Mouse (Mus musculus) cerebellum, adult (tissue): ENCODE data around the gene Hepacam.
A peak's percentile ranks its signal among the peaks of the same experiment; 100 is the strongest.

ENCODE experiments used
- ATAC-seq: cut with Nextera tagmentation; 2 replicates; pipeline ENCODE4 v1.9.2; 2017; ENCODE audit warnings: mild to moderate bottlenecking, moderate library complexity, mixed read lengths; ENCODE audit not compliant: insufficient number of reproducible peaks, low FRiP score, low TSS enrichment

Hepacam gene

DNA sequence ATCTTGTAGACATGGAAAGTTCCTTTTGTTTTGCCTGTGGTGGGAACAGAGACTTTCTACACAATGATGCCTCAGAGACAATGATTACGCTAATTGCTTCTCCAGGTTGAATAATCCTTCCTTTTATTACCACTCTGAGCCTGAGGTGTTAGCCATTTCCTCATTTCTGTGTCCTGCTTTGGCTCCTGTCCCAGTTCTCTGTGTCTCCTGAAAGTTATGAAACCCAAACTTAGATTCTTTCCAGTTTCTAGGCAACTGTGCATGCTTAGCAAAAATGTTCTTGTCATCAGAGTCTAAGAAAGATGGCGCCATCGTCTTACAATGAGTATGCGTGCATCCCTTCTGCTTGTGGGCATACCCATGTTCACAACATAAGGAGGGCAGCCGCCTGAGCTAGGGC is 8.6 kb downstream of the Hepacam start:
- no peak for ATAC-seq

DNA sequence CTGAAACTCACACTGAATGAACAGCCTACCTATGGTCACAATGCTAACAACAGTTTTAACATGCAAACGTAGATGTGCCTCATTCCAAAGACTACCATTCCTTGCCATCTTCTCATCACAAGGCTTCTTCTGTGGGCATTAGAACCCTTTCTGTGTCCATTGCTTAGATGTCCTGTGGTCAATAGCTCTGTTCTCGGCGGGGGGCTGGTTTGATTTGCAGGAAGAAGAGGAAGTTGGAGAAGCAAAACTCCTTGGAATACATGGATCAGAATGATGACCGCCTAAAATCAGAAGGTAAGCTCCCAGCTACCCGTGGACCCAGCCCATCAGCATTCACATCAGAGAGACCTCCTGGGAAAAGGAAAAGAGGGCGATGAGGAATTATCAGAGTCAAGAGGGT is 16.0 kb downstream of the Hepacam start:
- ATAC-seq = no peak

DNA sequence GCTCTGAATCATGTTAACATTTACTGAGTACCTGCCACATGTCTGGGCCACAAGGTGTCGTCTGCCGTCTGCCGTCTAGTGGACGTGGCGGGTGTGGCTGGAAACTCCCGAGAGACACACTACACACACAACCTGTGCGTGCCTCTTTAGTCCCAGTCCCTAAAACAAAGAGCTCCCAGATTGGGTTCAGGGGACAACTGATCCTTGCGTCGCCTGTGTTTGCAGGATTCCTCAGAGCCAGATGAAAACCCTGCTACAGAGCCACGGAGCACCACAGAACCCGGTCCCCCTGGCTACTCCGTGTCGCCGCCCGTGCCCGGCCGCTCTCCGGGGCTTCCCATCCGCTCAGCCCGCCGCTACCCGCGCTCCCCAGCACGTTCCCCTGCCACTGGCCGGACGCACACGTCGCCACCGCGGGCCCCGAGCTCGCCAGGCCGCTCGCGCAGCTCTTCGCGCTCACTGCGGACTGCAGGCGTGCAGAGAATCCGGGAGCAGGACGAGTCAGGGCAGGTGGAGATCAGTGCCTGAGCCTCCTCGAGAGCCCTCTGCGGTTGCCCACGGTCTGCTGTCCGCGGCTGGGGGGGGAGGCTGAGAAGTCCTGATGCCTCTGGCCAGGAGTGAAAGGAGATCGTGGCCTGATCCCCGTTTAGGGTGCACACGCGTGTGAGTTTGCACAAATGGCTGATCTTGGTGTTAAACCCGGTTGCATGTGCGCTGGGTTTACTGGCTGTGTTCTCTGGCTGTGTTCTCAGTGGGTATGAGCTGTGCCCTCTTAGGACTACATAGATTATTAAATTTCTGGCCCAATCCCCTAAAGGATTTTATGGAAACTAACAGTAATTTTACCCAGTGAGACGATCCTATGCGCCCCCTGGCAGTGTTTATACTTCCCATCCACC is 17.4 kb downstream of the Hepacam start:
- ATAC-seq = no peak

DNA sequence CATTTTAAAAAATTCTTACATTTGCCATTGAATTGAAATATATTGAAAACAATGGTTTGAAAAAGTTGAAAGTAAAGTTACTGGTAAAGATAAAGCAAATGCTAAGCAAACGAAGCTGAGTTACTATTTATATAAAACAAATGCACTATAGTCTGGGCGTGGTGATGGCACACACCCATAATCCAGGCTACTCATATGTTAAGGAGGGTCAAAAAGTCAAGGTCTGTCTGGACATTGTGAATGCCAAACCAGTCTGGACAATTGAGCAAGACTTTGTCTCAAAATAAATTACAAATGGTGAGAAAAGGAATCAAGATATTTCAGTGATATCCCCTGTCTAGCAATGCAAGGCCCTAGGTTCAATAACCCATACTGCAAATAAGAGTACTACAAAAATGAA is 23.7 kb downstream of the Hepacam start:
- ATAC-seq = no peak

DNA sequence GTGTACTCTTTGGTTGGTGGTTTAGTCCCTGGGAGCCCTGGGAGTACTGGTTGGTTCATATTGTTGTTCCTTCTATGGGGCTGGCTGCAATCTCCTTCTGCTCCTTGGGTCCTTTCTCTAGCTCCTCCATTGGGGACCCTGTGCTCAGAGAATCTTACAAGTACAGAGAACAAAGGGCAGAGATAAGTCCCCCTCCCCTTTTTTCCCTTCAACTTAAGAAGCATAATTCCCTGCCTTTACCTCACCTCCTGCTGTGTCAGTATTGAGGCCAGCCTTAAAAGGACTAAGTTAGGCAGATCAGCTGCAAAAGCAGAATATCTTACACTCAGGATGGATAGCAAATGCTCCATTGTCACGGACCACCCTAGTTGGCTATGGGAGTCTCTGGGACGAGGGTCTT is 24.9 kb downstream of the Hepacam start:
- ATAC-seq = no peak

DNA sequence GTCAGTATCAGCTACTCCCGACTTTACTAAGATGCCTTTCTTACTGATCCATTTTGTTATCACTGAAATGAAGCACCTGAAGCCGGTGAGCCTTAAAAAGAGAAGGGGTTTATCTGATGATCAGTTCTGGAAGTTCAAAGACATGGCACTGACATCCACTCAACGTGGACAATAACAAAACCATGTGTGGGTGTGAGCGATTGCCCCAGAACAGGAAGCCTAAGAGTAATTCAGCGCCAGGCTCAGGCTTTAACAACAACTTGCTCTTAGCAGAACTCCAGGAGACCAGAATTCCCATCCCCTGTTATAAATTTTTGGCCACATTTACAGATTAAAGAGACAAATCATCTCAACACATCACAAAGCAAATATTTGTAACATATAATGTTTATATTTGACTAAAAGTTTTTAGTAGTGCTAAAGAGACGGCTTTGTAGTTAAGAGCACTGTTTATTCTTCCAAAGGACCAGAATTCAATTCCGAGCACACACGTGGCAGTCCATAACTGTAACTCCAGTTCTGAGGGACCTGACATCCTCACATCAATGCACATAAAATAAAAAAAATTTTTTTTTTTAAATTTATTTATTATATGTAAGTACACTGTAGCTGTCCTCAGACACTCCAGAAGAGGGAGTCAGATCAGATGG is 26.5 kb downstream of the Hepacam start:
- no peak for ATAC-seq

DNA sequence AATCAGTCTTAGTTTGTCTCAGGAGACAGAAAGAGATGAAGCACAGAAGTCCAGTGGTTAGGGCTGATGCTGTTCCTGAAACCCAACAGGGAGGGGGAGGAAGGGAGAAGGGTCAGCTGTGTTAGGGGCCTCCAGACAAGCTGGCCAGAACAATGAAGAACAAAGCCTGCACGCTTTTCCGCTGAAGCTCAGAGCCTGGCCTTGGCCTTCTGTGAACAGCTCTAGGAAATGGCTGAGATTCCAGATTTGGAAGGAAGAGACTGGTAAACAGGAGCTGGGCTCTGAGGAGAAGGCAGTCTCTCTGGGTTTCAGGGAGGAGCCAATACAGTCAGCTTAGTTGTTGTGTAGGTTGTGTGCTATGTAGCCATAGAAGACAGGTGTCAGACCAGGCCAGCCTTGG is 33.4 kb downstream of the Hepacam start:
- ATAC-seq = no peak

DNA sequence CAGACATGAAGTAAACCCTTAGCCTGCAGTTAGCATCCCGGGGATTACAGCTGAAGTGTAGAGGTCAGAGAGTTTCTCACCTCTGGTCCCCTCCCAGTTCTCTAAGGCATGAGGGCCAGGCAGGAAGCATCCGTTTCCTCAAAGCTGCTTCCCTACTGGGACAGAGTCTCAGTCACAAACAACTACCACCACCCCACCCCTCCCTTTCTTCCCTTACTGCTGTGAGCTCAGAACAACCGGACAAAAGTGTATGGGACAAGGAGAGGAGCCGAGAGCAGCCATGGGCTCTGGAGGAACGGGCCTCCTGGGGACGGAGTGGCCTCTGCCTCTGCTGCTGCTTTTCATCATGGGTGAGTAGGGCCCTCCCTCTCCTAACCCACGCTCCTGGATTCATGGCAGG is 34.7 kb downstream of the Hepacam start, which contains the start of gene Robo4:
Gene Robo4 (plus strand): TSS at position 96 of the 400 bp plus-strand sequence.
- no peak for ATAC-seq

DNA sequence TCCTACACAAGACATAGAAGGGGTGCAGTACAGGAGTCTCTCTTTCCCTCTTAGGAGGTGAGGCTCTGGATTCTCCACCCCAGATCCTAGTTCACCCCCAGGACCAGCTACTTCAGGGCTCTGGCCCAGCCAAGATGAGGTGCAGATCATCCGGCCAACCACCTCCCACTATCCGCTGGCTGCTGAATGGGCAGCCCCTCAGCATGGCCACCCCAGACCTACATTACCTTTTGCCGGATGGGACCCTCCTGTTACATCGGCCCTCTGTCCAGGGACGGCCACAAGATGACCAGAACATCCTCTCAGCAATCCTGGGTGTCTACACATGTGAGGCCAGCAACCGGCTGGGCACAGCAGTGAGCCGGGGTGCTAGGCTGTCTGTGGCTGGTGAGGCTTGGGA is 35.4 kb downstream of the Hepacam start:
- no peak for ATAC-seq

DNA sequence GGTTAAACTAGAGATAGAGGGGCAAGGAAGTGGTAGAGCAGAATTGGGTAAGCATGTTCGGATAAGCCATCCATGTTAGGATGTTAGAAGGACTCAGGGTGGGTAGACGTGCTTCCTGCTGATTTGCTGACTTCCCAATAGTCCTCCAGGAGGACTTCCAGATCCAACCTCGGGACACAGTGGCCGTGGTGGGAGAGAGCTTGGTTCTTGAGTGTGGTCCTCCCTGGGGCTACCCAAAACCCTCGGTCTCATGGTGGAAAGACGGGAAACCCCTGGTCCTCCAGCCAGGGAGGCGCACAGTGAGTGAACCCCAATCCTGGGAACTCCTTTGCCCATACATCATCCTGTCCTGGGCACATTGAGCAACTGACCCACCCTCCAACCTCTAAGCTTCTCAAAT is 35.9 kb downstream of the Hepacam start:
- no peak for ATAC-seq

DNA sequence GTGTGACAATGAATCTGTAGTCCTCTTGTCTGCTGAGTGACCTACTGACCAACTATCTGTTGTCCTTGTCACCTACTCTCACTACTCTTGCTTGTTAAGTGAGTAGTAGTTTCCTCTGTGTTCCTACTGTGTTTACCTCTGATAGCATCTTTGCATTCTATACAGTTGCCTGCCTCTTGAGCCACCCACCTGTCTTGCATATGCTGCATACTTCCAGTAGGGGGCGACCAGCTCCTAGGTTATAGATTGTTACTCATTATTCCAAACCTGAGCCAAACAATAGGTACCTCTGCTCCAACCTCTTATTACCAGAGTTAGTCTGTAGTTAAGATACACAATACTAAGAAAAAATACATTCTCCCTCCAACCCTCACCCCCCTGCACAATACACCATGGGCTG is 39.2 kb downstream of the Hepacam start:
- ATAC-seq = peak; percentile 54; the same call in 1 of the 2 replicates

DNA sequence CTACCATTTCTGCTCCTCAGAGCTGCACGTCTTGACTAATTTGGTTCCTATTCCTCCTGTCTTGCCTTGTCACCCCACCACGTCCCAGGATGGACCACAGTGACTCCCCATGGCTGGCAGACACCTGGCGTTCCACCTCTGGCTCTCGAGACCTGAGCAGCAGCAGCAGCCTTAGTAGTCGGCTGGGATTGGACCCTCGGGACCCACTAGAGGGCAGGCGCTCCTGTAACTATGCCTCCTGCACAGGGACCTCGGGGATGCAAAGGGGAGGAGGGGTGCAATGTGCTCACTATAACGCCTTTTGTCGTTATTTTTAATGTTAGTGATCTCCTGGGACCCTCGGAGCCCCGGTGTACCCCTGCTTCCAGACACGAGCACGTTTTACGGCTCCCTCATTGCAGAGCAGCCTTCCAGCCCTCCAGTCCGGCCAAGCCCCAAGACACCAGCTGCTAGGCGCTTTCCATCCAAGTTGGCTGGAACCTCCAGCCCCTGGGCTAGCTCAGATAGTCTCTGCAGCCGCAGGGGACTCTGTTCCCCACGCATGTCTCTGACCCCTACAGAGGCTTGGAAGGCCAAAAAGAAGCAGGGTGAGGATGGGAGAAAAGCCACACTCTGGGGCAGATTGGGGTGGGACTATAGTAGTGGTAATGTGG is 40.8 kb downstream of the Hepacam start:
- ATAC-seq = no peak

DNA sequence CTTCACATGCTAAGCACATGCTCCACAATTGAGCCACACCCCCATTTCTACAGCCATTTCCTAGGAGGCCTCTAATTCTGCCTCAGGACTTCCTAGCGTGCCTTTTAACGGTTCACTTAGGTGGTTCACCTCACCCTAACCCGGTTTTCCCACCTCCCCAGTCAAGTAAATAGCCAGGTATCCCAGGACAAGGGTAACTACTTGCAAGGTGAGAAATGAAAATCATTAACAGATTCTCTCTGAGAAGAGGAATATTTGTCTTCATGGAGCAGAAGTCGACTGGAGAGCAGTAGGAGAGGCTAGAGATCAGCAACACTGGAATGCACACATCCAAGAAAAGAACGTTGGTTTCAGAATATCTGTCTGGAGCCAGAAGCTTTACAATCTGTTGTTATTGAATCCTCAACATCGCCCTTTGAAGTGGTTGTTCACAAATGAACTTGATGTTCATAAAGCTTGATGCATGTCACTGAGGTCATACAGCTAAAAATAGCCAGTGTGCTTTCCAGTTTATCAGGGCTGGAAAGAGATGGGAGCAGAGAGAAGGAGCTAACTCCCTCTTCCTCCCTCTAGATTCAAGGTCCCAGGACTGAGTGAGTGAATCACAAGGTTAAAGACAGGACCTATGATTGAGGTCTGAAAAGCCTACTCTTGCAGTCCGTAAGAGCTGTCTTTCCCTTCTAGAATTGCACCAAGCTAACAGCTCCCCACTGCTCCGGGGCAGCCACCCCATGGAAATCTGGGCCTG is 42.7 kb downstream of the Hepacam start:
- no peak for ATAC-seq

DNA sequence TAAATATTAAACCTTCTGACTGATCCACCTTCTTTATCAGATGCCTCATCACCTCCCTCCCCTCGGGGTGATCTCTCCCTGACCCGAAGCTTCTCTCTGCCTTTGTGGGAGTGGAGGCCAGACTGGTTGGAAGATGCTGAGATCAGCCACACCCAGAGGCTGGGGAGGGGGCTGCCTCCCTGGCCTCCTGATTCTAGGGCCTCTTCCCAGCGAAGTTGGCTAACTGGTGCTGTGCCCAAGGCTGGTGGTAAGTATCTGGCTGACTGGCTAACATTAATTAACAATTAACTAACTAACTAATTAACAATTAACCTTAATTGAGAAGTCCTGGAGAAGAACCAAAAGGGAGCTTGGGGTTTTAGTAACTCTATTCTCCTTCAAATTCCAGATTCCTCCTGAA is 45.8 kb downstream of the Hepacam start:
- no peak for ATAC-seq

DNA sequence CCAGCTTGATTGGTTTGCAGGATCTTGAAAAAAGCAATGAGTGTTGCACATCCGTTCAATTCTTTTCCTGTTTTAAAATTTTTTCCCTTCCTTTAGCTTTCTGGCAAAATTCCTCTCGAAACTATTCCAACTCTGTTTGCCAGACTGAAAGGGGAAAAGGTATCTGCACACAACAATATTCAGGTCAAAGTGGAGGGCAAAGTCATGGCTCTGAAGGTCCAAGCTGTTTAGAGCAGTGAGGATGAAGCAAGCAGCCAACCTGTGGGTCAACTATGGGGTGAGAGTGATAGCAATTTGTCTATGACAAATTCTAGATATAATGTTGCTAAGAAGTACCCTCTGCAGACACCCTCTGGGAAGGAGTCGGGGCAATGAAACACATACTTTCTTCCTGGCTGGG is 47.5 kb downstream of the Hepacam start:
- ATAC-seq = no peak

DNA sequence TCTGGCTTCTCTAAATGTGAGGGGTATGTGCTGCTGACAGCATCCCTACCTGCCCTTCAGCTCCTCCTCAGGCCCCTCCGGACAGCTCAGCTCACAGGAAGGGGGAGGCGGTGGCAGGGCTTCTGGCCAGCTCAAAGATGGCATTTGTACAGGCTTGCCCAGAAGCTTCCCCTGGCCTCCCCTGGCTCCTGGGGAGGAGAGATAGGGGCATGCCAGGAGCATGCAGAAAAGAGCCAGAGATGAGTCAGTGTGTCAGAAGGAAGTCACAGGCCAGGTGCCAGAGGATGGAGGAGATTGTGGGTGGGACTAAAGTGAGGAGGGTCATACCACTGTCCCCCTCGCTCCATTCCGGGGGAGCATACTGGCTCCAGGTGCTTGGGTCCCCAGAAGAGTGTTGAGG is 51.6 kb downstream of the Hepacam start:
- peak; percentile 51; the same call in 1 of the 2 replicates for ATAC-seq

DNA sequence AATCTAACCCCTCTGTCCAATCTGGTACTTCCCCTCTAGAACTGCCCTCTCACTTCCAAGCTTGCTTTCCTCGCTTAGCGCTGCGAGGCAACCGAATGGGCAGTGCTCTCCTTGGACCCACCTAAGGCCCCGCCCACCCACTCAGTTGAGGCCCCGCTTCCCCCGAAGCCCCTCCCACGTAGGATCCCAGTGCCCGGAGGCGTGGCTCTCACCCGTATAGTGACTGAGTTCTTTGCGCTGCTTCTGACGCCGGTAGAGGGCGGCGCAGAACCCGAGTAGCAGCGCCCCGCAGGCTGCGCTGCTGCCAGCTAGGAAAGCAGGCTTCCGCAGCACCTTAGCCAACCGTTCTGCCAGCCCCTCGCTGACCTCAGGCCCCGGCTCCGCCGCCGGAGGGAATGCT is 53.5 kb downstream of the Hepacam start:
- ATAC-seq = peak; percentile 64

DNA sequence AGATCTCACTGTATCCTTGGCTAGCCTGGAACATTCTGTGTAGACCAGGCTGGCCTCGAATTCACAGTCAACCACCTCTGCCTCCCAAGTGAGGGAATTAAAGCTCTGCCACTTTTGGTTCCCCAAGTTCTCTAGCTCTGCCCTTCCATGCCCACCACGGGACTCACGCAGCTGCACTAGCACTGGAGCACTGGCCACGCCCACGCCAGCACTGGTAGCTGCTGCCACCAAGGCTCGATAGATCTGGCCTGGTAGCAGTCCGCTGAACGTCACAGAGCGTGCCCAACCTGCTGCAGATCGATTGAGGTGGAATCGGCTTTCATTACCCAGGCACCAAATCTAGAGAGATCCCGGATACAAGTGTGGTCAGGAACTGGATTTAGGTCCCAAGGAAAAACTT is 54.1 kb downstream of the Hepacam start:
- ATAC-seq = no peak

DNA sequence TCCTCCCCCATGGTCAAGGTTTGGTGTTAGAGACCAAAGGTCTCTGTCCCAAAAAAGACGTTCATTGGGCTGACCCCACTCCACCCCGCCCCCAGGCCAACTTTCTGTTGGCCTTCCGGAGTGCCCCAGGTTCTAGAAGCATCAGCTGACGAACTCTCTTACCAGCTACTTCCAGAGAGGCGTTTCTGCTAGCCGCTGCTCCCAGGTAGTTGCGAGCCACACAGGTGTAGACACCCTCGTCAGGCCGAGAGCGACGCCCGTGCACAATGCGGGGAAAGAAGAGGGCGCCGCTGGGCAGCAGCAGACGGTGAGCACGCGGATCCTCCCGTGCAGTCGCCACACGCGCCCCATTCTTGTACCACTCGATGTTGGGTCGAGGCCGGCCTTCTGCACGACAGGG is 62.2 kb downstream of the Hepacam start:
- ATAC-seq = no peak

DNA sequence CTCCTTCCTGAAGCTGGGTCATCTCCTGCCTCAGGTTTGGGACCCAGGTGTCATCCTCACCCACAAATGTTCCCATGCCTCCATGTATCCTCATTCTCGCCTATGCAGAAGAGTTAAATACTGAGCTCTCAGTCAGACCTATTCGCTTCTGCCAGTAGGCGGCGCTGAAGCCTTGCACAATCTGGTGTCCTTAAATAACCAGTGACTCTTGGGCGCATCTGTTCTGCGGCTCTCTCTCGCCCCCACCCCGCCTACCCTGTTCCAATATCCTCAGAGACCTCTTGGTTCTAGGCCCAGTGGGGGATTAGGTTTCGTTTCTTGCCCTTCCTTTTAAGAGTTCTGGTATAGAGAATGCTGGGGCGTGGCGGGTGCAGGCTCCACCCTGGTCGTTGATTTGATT is 63.4 kb downstream of the Hepacam start:
- ATAC-seq = peak; percentile 82
